Mouse (Mus musculus) hindbrain, postnatal 0 days (tissue): ENCODE results near the gene Cntd1. TPM values are rescaled to one million over a fixed set of nuclear protein-coding genes. Genes with fewer than 3 reads are reported as not detected.

Source experiments
- ATAC-seq: fragments of 200-750 bp; cut with Nextera tagmentation; 2 replicates; pipeline ENCODE4 v1.8.0; 2017; ENCODE audit warnings: mild to moderate bottlenecking, moderate TSS enrichment, moderate library complexity
- DNase-seq: peaks from one replicate; pipeline ENCODE4 v3.0.0-alpha.2; 2015; ENCODE audit warnings: low spot score
- H3K27ac ChIP-seq: fragments of 300-500 bp; sonication (generic); 2 replicates; pipeline ENCODE4 v1.5.1; 2014; ENCODE audit warnings: mild to moderate bottlenecking
- H3K27me3 ChIP-seq: fragments of 300-500 bp; sonication (generic); 2 replicates; pipeline ENCODE4 v1.6.1; 2014; ENCODE audit warnings: low read length, mixed read lengths; ENCODE audit not compliant: insufficient read depth
- H3K36me3 ChIP-seq: fragments of 300-500 bp; sonication (generic); 2 replicates; pipeline ENCODE4 v1.6.1; 2014; ENCODE audit warnings: low read length, mixed read lengths; ENCODE audit not compliant: insufficient read depth
- H3K4me1 ChIP-seq: fragments of 300-500 bp; sonication (generic); 2 replicates; pipeline ENCODE4 v1.6.1; 2014; ENCODE audit warnings: antibody characterized with exemption, low read length, mixed read lengths; ENCODE audit not compliant: insufficient read depth
- H3K4me2 ChIP-seq: fragments of 300-500 bp; sonication (generic); 2 replicates; pipeline ENCODE4 v1.6.1; 2014; ENCODE audit warnings: low read depth, mild to moderate bottlenecking, low read length, moderate library complexity, mixed read lengths
- H3K4me3 ChIP-seq: fragments of 300-500 bp; sonication (generic); 2 replicates; pipeline ENCODE4 v1.5.1; 2014; ENCODE audit warnings: low read length
- H3K9ac ChIP-seq: fragments of 300-500 bp; sonication (generic); replicated peaks from 2 replicates; pipeline ENCODE4 v1.6.1; 2014; ENCODE audit warnings: mild to moderate bottlenecking, low read length, moderate library complexity, mixed read lengths
- H3K9me3 ChIP-seq: fragments of 300-500 bp; sonication (generic); 2 replicates; pipeline ENCODE4 v1.6.1; 2016; ENCODE audit warnings: low read length, mixed read lengths
- CTCF ChIP-seq: IDR thresholded peaks from 2 replicates; pipeline ENCODE4 v1.5.1; 2016; ENCODE audit warnings: antibody characterized with exemption, control low read depth, low read depth
- WGBS: fragments of 180-500 bp; shearing (Covaris S2); extraction: QIAGEN DNeasy Blood & Tissue Kit; methylation state at CpG from one replicate; pipeline ENCODE4 v1.1.7; 2014; 5-methylcytosine and 5-hydroxymethylcytosine counted together
- polyA plus RNA-seq: library from polyadenylated mRNA; unstranded; fragments of >200 nt; fragmentation: Nextera tagmentation; extraction: Ambion mirVana; gene quantifications from 2 replicates; pipeline ENCODE4 v1.2.1, GENCODE M21; 2015
- total RNA-seq: library from RNA; depleted of rRNA; stranded (reverse); fragments of >200 nt; gene quantifications from 2 replicates; pipeline ENCODE4 v1.2.3, GENCODE M21; 2014

Cntd1 gene
- total and polyA plus RNA-seq, 2 experiments from 2014 or later = 0.10 to 0.66 TPM

GRCm38 (mm10) chr11:101302004-101302798 lies 23.4 kb downstream of the Cntd1 start, which contains the start of gene Becn1:
Gene Becn1 (minus strand): TSS chr11:101302286.
- peak; percentile 98 for TF ChIP-seq CTCF
- Histone ChIP-seq H3K4me1 (peaks cover 10% of the 10 kb centered on the region), H3K9ac (peak within 1 kb of the TSS; percentile 86), H3K36me3 (peaks cover 10% of the 10 kb centered on the region; the same call in 1 of the 2 replicates), H3K4me2 (peak within 1 kb of the TSS; percentile 99), H3K27me3 (no peaks in the 10 kb centered on the region), H3K9me3 (no peaks in the 10 kb centered on the region), H3K4me3 (peak within 1 kb of the TSS; percentile 93), H3K27ac (peak within 1 kb of the TSS; percentile 78)
- whole genome bisulfite sequencing = 6% methylated on average over 39 of the region's 39 CpGs
- DNase-seq (peak; percentile 98), ATAC-seq (peak; percentile 98)

- Histone ChIP-seq H3K9me3 (no peaks in the 10 kb centered on the region), H3K27me3 (no peaks in the 10 kb centered on the region), H3K36me3 (no peaks in the 10 kb centered on the region), H3K4me2 (no peak overlapping the region), H3K4me1 (no peaks in the 10 kb centered on the region), H3K4me3 (no peak overlapping the region), H3K9ac (no peak overlapping the region), H3K27ac (no peak overlapping the region)
- ATAC-seq (no peak), DNase-seq (no peak)
- 45% methylated on average over 5 of the region's 5 CpGs for WGBS
- no peak for TF ChIP-seq CTCF
Measured at GRCm38 (mm10) chr11:101307744-101308143, 28.9 kb downstream of the Cntd1 start.

- H3K9ac ChIP-seq = no peak overlapping the region
- H3K4me1 ChIP-seq = no peaks in the 10 kb centered on the region
- no peak overlapping the region for H3K4me3 ChIP-seq
- DNase-seq (no peak), ATAC-seq (no peak)
- no peaks in the 10 kb centered on the region for H3K36me3 ChIP-seq
- H3K27ac ChIP-seq = no peak overlapping the region
- no peaks in the 10 kb centered on the region for H3K9me3 ChIP-seq
- H3K4me2 ChIP-seq = no peak overlapping the region
- TF ChIP-seq CTCF = no peak
- H3K27me3 ChIP-seq = no peaks in the 10 kb centered on the region
- 86% methylated on average over 3 of the region's 3 CpGs for WGBS
Measured at GRCm38 (mm10) chr11:101311083-101311482, 32.3 kb downstream of the Cntd1 start.

- DNase-seq (no peak), ATAC-seq (no peak)
- Histone ChIP-seq H3K4me1 (peaks cover 6% of the 10 kb centered on the region; the same call in 1 of the 2 replicates), H3K27me3 (no peaks in the 10 kb centered on the region), H3K4me3 (no peak overlapping the region), H3K36me3 (no peaks in the 10 kb centered on the region), H3K9ac (no peak overlapping the region), H3K27ac (no peak overlapping the region), H3K9me3 (no peaks in the 10 kb centered on the region), H3K4me2 (no peak overlapping the region)
- 74% methylated on average over 3 of the region's 3 CpGs for WGBS
- no peak for TF ChIP-seq CTCF
Measured at GRCm38 (mm10) chr11:101312150-101312549, 33.3 kb downstream of the Cntd1 start.

- Histone ChIP-seq H3K9me3 (no peaks in the 10 kb centered on the region), H3K27me3 (no peaks in the 10 kb centered on the region), H3K9ac (no peak overlapping the region), H3K27ac (no peak overlapping the region), H3K4me3 (no peak overlapping the region), H3K4me2 (no peak overlapping the region), H3K36me3 (peaks cover 8% of the 10 kb centered on the region; the same call in 1 of the 2 replicates), H3K4me1 (peaks cover 7% of the 10 kb centered on the region; the same call in 1 of the 2 replicates)
- 100% methylated on average over 1 of the region's 1 CpGs for WGBS
- TF ChIP-seq CTCF = peak; percentile 19; the same call in 1 of the 2 replicates
- DNase-seq (no peak), ATAC-seq (no peak)
Measured at GRCm38 (mm10) chr11:101314567-101314966, 35.8 kb downstream of the Cntd1 start.

GRCm38 (mm10) chr11:101315082-101315650 lies 36.4 kb downstream of the Cntd1 start:
- peaks cover 7% of the 10 kb centered on the region; the same call in 1 of the 2 replicates for H3K4me1 ChIP-seq
- H3K36me3 ChIP-seq = peaks cover 13% of the 10 kb centered on the region; the same call in 1 of the 2 replicates
- no peaks in the 10 kb centered on the region for H3K9me3 ChIP-seq
- peak overlapping the region; percentile 84 for H3K27ac ChIP-seq
- ATAC-seq (no peak), DNase-seq (no peak)
- H3K4me3 ChIP-seq = peak overlapping the region; percentile 98
- H3K9ac ChIP-seq = peak overlapping the region; percentile 89
- TF ChIP-seq CTCF = no peak
- WGBS = 87% methylated on average over 8 of the region's 8 CpGs
- H3K27me3 ChIP-seq = no peaks in the 10 kb centered on the region
- peak overlapping the region; percentile 99 for H3K4me2 ChIP-seq
